Mouse (Mus musculus) limb, embryonic 10.5 days (tissue): ENCODE results near the gene Alg1. TPM values are rescaled to one million over a fixed set of nuclear protein-coding genes. Genes with fewer than 3 reads are reported as not detected.

Source experiments
- DNase-seq: peaks from one replicate; pipeline ENCODE4 v3.0.0-alpha.2; 2017; ENCODE audit warnings: low spot score
- H3K27ac ChIP-seq: fragments of 300-500 bp; sonication (generic); 2 replicates; pipeline ENCODE4 v1.5.1; 2016; ENCODE audit warnings: mild to moderate bottlenecking
- H3K27me3 ChIP-seq: fragments of 300-500 bp; sonication (generic); 2 replicates; pipeline ENCODE4 v1.6.1; 2016; ENCODE audit warnings: low read depth, mild to moderate bottlenecking; ENCODE audit not compliant: poor library complexity, severe bottlenecking
- H3K36me3 ChIP-seq: fragments of 300-500 bp; sonication (generic); 2 replicates; pipeline ENCODE4 v1.6.1; 2016; ENCODE audit warnings: mild to moderate bottlenecking, moderate library complexity
- H3K4me1 ChIP-seq: fragments of 300-500 bp; sonication (generic); 2 replicates; pipeline ENCODE4 v1.6.1; 2016
- H3K4me3 ChIP-seq: fragments of 300-500 bp; sonication (generic); 2 replicates; pipeline ENCODE4 v1.5.1; 2016; ENCODE audit warnings: mild to moderate bottlenecking, moderate library complexity
- H3K9me3 ChIP-seq: fragments of 300-500 bp; sonication (generic); replicated peaks from 2 replicates; pipeline ENCODE4 v1.6.1; 2016; ENCODE audit warnings: mild to moderate bottlenecking
- WGBS: fragments of 180-500 bp; shearing (Covaris S2); methylation state at CpG from one replicate; pipeline ENCODE4 v1.1.7; 2016; 5-methylcytosine and 5-hydroxymethylcytosine counted together
- polyA plus RNA-seq: library from polyadenylated mRNA; unstranded; fragments of >200 nt; fragmentation: Nextera tagmentation; extraction: Ambion mirVana; gene quantifications from 2 replicates; pipeline ENCODE4 v1.2.1, GENCODE M21; 2016

The Alg1 gene
- polyA plus RNA-seq, 1 experiment from 2014 or later = 29.9 TPM

- Histone ChIP-seq H3K9me3 (no peaks in the 10 kb centered on the region), H3K4me3 (no peak overlapping the region), H3K36me3 (peaks cover 45% of the 10 kb centered on the region), H3K27me3 (no peaks in the 10 kb centered on the region), H3K4me1 (peaks cover 12% of the 10 kb centered on the region), H3K27ac (no peak overlapping the region)
- 85% methylated on average over 2 of the region's 2 CpGs for WGBS
- no peak for DNase-seq
These were observed 18.8 kb downstream of the Alg1 start for GRCm38 (mm10) chr16:5252260-5252659.

DNA sequence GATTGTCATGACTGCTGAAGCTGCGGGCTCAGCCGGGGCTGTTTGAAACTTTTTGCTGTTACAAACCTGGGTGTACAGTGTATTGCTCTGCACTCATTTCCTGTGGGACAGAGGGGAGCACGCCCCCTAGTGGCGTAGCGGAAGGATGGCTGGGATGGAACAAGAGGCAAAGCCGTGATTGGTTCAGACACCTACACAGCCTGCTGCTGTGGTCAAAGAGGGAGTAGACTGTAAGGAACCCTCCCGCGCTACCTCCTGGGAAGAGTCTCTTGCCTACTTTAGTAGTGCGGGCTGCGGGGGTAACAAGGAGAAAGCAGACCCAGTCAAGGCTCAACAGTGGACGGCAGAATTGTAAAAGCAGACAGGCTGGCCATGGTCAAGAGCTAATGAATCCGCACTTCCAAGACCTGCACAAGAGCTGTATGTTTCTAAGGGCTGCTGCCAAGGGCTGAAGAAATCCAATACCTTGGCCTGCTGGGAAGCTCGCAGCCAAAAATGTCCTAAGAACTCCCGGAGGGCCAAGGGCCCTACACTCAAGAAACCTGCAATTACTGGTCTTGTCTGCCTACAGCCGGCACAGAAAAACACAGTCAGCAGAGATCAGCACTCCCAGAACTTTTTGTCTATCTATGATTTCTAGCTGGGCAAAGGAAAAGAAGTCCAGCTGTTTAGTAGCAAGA, 21.1 kb downstream of the Alg1 start:
- H3K4me3 ChIP-seq = peak overlapping the region; percentile 70
- DNase-seq = peak; percentile 88
- peak overlapping the region; percentile 92 for H3K27ac ChIP-seq
- no peaks in the 10 kb centered on the region for H3K9me3 ChIP-seq
- peaks cover 23% of the 10 kb centered on the region for H3K36me3 ChIP-seq
- WGBS = 6% methylated on average over 15 of the region's 15 CpGs
- peaks cover 12% of the 10 kb centered on the region for H3K4me1 ChIP-seq
- no peaks in the 10 kb centered on the region for H3K27me3 ChIP-seq

- peak overlapping the region; percentile 70 for H3K4me3 ChIP-seq
- H3K27ac ChIP-seq = peak overlapping the region; percentile 92
- no peaks in the 10 kb centered on the region for H3K9me3 ChIP-seq
- H3K27me3 ChIP-seq = no peaks in the 10 kb centered on the region
- peaks cover 16% of the 10 kb centered on the region for H3K36me3 ChIP-seq
- 3% methylated on average over 27 of the region's 27 CpGs for WGBS
- H3K4me1 ChIP-seq = peaks cover 12% of the 10 kb centered on the region
- DNase-seq = peak; percentile 43
These were observed 21.8 kb downstream of the Alg1 start for GRCm38 (mm10) chr16:5255081-5255740.

- Histone ChIP-seq H3K27me3 (no peaks in the 10 kb centered on the region), H3K4me3 (peak within 1 kb of the TSS; percentile 70), H3K4me1 (peaks cover 12% of the 10 kb centered on the region), H3K27ac (peak within 1 kb of the TSS; percentile 92), H3K9me3 (no peaks in the 10 kb centered on the region), H3K36me3 (peaks cover 10% of the 10 kb centered on the region)
- WGBS = 2% methylated on average over 57 of the region's 57 CpGs
- DNase-seq = peak; percentile 99
These were observed 22.5 kb downstream of the Alg1 start, which contains the start of gene Eef2kmt for GRCm38 (mm10) chr16:5255779-5256496. TSS of gene Eef2kmt (minus strand) at chr16:5255983.

DNA sequence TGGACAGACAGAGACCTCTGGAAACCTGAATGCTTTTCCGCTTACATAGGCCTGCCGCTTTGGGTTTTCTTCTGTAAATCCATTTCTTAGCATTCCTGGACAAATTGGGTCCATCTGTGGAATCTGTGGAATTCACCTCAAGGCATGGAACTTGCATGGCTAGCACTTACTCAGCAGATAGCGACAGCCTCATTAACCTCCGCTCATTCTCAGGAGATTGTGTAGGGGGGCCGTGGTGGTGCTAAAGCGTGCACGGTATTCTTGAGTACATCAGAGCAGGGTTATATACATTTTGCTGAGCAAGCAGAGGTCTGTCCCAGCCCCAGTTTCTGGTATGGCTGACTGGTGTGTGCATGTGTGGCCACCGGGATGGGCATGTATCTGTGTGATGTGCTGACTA, 29.7 kb downstream of the Alg1 start:
- 57% methylated on average over 8 of the region's 8 CpGs for WGBS
- no peak overlapping the region for H3K27ac ChIP-seq
- no peak for DNase-seq
- H3K4me3 ChIP-seq = no peak overlapping the region
- H3K27me3 ChIP-seq = no peaks in the 10 kb centered on the region
- H3K9me3 ChIP-seq = no peaks in the 10 kb centered on the region
- H3K36me3 ChIP-seq = no peaks in the 10 kb centered on the region
- peaks cover 7% of the 10 kb centered on the region; the same call in 1 of the 2 replicates for H3K4me1 ChIP-seq

- Histone ChIP-seq H3K27ac (no peak overlapping the region), H3K36me3 (no peaks in the 10 kb centered on the region), H3K4me3 (no peak overlapping the region), H3K4me1 (peaks cover 7% of the 10 kb centered on the region; the same call in 1 of the 2 replicates), H3K9me3 (no peaks in the 10 kb centered on the region), H3K27me3 (no peaks in the 10 kb centered on the region)
- no peak for DNase-seq
- 81% methylated on average over 7 of the region's 7 CpGs for WGBS
These were observed 30.5 kb downstream of the Alg1 start for GRCm38 (mm10) chr16:5263926-5264325.

GRCm38 (mm10) chr16:5271411-5272035, 38.1 kb downstream of the Alg1 start:
- H3K27me3 ChIP-seq = no peaks in the 10 kb centered on the region
- H3K4me1 ChIP-seq = no peaks in the 10 kb centered on the region
- no peak overlapping the region for H3K27ac ChIP-seq
- no peak overlapping the region for H3K4me3 ChIP-seq
- no peaks in the 10 kb centered on the region for H3K36me3 ChIP-seq
- H3K9me3 ChIP-seq = no peaks in the 10 kb centered on the region
- WGBS = 90% methylated on average over 4 of the region's 4 CpGs
- no peak for DNase-seq

- peak; percentile 18 for DNase-seq
- no peaks in the 10 kb centered on the region for H3K27me3 ChIP-seq
- no peaks in the 10 kb centered on the region for H3K36me3 ChIP-seq
- WGBS = 80% methylated on average over 3 of the region's 3 CpGs
- no peak overlapping the region for H3K27ac ChIP-seq
- no peaks in the 10 kb centered on the region for H3K4me1 ChIP-seq
- H3K9me3 ChIP-seq = no peaks in the 10 kb centered on the region
- no peak overlapping the region for H3K4me3 ChIP-seq
These were observed 39.0 kb downstream of the Alg1 start for GRCm38 (mm10) chr16:5272371-5272770.

- no peaks in the 10 kb centered on the region for H3K9me3 ChIP-seq
- no peaks in the 10 kb centered on the region for H3K27me3 ChIP-seq
- H3K27ac ChIP-seq = no peak overlapping the region
- H3K36me3 ChIP-seq = no peaks in the 10 kb centered on the region
- H3K4me1 ChIP-seq = 0 out of 2 replicates have a peak, but pooled peaks cover 2% of the 10 kb centered on the region
- 83% methylated on average over 5 of the region's 5 CpGs for WGBS
- DNase-seq = no peak
- H3K4me3 ChIP-seq = no peak overlapping the region
These were observed 46.3 kb downstream of the Alg1 start for GRCm38 (mm10) chr16:5279571-5280222.

DNA sequence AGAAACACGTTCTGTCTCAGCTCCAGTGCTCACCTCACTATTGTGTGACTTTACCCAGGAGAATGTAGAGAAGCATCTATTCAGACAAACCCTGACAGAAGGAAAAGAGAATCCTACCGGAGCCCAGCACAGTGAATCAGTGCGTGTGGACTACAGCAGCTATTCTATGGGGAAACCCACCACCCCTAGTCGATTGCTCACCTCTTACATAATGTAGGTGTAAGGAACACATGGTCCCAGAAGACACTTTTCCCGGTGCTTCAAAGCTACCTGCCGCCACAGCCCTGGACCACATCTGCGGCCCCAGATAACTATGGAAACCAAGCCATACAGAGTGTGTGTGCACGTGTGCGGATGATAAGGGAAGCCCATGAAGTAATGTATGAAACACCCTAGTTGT, 49.3 kb downstream of the Alg1 start:
- H3K9me3 ChIP-seq = no peaks in the 10 kb centered on the region
- H3K27ac ChIP-seq = no peak overlapping the region
- no peak for DNase-seq
- no peak overlapping the region for H3K4me3 ChIP-seq
- 94% methylated on average over 9 of the region's 9 CpGs for WGBS
- no peaks in the 10 kb centered on the region for H3K36me3 ChIP-seq
- 0 out of 2 replicates have a peak, but pooled peaks cover 2% of the 10 kb centered on the region for H3K4me1 ChIP-seq
- no peaks in the 10 kb centered on the region for H3K27me3 ChIP-seq

DNA sequence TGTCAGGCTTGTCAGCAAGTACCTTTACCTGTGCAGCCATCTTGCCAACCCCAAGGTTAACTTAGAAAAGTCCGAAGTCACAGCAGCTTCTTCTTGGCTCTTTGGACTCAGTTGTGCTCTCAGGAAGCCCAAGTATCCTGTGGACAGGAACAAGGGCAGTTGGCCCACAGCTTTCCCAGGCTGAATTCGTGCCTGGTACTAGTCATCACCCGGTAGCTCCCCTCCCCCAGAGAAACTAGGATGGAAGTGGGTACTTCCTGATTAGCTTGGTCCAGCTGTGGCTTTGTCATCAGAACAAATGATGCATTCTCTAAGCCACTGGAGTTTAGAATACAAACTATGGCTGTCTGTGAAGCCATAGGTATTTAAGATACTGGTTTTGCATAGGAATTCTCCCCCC, 52.0 kb downstream of the Alg1 start:
- H3K36me3 ChIP-seq = no peaks in the 10 kb centered on the region
- H3K27me3 ChIP-seq = no peaks in the 10 kb centered on the region
- DNase-seq = no peak
- H3K27ac ChIP-seq = no peak overlapping the region
- WGBS = 67% methylated on average over 3 of the region's 3 CpGs
- no peaks in the 10 kb centered on the region for H3K9me3 ChIP-seq
- H3K4me1 ChIP-seq = 0 out of 2 replicates have a peak, but pooled peaks cover 2% of the 10 kb centered on the region
- H3K4me3 ChIP-seq = no peak overlapping the region
